Mouse (Mus musculus): ENCODE measurements around the gene Tmem160.

Gene Tmem160

DNA sequence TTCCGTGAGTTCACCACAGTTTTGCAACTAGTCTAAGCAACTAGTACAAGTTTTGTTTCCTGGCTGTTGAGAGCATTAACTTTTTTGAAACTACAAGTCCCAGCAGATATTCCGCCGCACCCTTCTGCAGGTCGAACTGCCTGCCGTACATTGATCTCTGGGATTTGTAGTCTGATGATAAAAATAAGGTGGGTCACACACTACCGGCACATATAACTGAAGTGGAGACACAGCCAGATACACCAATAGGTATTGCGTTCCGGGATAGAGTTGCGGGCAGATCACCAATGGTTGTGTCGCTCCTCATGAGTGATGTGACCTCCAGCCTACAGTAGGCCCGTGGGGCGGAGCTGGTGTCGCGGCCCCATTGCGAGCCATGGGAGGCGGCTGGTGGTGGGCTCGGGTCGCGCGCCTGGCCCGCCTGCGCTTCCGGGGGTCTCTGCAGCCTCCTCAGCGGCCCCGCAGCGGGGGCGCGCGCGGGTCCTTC lies at the start of gene Tmem160:
TSS of gene Tmem160 (plus strand) at position 193 of the 487 bp plus-strand sequence.
- DNase-seq (ENCODE audit: low read depth, low spot score), result peak; percentile 95

DNA sequence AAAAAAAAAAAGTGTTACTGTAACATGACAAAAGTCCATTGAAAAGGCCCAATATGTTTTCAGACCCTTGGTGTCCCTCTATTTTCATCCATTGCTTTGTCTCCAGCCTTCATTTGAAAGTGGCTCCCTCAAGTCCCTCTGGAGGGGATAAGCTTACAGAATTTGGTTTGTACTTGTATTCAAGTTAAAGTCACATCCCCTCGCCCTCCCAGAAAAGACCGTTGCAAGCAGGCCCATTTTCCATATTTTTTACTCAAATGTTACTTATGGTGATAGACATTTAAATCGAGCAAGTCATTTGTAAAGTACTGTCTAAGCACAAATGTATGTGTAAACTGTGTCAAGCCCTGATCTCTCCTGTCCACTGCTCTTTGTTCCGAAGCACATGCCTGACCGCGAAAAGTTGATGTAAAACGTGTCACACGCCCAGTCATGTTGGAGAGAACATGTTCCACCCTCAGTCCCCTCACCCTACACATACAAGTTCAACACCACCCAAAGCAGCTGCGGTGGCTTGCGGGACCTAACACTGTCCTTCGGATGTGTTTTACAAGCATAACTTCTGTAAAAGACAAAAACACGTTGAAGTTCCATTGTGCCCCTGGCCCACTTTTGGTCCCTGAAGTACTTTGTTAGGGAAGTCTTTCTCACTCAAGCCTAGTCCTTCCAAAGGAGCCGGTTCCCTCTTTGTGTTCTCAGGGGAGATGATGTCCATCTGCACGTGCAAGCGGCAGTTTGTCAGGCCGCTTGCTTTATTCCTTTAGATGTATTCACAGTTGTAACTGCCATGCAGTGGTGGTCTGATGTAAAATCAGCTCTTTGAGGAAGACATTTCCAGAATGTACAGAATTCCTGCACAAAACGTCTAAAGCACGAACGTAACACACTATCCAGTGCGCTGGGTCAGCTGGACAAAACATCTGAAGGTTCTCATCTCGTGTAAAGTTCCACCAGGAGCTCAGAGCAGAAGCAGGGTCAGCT lies 49.3 kb upstream of the Tmem160 start:
- DNase-seq (ENCODE audit: low read depth, low spot score), result peak; percentile 62

DNA sequence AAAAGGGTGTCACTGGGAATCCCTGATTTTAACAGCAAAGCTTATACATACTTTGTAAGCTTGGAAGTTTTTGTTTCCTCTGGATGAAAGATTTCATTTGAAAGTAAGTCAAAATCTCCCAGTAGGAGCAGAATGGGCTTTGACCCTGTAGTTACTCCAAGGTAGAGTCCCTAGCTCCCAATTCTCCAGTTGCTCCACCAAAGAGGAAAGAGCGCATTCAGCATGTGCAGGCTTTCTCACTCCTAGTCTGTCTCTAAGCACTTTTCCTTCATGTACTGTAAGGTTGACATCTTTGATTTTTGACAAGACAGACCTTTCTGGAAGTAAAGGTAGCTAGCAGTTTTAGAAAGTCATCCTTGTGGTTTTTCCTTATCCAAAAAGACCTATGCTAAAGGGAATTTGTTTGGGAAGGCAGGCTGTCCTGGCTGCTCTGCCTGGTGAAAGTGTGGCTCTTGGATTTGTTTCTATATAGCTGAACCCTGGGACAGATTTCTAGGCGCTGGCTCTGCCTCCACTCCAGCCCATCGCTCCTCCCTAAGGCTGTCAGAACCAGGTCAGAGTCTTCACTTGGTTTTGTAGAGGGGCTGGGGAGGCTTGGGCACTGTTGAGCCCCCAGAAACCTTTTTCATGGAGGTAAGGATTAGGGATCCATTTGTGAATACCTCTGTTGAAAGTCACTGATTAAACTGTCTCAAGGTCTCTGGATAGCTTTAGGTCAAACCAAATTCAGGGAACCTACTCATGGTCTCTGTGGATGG lies 48.1 kb upstream of the Tmem160 start:
- DNase-seq (ENCODE audit: low read depth, low spot score), result no peak

DNA sequence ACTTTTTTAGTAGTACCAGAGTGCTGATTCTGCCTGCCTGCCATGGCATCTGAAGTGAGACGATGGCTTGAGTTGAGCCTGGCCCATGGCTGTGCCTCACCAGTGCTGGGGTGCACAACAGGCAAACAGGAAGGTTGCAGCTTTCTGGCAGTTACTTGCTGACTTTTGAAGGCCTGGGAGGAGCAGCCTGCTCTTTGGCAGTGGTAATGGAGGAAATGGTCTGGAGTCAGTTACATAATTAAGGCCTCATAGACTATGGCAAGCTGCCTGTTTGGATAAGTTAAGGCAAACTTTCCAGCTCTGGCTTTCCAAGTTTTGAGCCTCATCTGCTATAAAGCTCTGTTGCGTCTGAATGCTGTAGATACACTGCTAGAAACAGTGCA lies 47.5 kb upstream of the Tmem160 start:
- no peak for DNase-seq (ENCODE audit: low read depth, low spot score)

DNA sequence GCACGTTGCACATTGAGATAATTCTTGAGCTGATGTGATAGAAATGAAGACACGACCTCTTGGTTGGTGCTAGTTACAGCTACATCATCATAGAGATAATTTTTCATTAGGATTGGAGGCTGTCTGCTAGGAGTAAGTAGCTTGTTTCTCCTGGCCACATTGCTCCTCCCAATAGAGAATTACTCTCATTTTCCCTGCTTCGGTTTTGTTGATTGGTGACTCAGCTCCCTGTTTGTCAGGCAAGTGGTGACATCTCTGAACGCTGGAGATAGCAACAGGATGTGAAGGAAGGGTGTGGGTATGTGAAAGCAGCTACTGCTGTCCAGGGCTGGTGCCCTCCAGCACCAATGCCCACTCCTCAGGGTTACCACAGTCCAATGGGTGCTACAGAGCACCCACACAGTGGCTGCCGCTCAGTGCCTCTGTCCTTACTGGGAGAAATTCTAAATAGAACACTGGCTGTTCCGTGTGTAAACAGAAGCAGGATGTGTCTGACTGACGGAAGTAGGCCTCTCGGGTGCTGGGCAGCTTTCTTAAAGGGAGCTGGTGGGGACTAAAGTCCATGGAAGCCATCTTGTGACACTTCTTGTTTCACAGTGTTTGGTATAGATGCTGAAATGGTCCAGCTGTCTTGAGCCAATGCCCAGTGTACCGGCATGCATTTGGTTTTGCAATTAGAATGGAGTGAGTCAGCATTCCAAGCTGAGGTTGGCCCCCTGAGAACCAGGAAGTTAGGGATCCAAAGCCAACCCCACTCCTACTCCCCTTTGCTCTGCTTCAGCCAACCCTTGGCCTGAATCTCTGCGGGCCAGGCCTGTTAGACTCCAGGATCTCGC lies 46.8 kb upstream of the Tmem160 start:
- DNase-seq (ENCODE audit: low read depth, low spot score), result peak; percentile 84

DNA sequence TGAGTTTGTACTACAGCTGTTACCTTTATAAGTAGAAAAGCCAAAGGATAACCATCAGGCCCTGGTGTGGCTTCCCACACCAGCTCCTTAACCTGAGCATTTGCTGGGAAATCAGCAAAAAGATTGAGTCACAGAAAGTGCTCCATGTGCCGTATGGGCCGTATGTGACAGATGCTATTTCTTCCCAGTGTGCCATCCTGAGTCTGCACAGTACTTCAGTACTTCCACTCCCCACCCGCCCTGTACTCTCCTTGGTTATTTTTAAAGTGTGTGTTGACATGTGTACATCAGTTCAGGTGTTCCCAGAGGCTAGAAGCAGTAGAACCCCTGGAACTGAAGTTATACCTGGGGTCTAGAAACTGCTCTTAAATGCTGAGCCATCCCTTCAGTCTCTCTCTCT lies 45.6 kb upstream of the Tmem160 start:
- no peak for DNase-seq (ENCODE audit: low read depth, low spot score)

DNA sequence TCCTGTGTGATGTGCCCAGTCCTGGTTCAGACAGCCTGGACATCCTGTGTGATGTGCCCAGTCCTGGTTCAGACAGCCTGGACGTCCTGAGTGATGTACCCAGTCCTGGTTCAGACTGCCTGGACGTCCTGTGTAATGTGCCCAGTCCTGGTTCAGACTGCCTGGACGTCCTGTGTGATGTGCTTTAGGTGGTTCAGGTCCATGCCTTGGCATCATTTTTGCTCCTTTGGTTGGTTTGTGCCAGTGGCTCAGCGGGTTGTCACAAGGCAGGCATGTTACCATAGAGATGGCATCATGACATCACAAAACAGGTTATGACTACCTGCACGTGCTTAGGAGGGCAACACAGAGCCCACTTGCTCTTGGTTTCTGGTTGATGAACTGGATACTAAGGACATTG lies 41.5 kb upstream of the Tmem160 start:
- DNase-seq (ENCODE audit: low read depth, low spot score), result no peak

DNA sequence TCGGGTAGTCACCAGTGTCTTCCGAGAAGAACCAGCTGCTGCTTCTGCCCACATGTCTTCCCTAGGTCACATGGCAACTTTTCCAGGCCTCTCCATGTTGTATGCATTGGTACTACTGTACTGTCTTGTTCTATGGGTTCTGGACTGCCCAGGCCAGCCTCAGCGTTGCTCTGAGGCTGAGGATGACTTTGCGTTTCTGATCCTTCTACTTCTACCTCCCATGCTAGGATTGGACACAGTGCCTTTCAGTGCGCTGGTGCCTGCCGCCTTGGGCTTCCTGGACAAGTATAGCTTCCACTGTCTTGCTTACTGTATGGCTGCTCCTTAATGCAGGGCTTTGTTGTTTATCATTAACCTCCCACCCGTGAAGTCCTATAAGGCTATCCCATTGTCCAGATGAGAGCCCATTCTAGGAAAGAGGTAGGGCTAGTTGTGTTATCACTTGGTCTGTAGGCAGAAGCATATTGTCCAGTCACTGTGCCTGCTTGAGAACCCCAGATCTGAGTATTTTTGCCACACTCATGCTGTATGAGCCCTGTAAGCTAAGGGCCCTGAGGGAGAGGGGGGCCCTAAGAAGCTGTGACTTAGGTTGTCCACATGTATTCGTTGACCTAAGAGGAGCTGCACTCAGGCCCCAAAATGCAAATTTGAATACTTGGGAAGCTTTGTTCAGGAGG lies 40.2 kb upstream of the Tmem160 start:
- DNase-seq (ENCODE audit: low read depth, low spot score), result no peak

DNA sequence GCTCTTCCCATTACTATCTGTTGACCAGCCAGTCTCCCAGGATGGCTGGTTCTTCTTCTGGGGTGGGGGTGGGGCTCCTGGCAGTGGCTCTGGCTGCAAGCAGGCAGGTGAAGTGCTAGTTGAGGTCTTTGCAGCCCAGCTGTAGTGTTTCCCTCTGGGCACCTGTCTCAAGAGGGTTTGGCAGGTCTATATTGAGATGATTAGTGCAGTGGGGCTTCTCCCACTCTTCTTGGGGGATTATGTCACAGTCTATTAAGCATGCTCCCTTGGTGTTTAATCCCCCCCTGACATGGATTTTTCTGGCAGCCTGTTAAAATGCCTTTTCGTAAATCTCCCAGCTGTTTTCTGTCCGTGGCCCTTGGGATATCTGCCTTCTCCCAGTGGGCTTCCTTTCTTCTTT lies 39.6 kb upstream of the Tmem160 start:
- DNase-seq (ENCODE audit: low read depth, low spot score), result no peak

DNA sequence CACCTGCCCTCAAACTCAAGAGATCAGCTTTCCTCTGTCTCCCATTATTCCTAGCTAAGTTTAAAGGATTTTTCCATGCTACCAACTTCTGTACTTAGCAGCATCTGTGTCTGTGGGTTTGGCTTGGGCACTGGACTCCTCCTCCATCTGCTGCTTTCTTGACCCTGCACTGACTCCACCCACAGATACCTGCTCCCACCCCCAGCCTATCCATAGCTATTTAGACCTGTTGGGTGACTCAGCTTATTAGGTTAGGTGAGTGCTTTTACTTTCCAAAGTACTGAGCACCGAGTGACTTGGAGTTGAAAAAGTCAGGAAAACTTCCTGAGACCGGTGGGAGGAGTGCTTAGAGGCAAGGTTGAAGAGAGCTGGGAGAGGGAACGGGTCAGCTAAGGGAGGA lies 37.2 kb upstream of the Tmem160 start:
- DNase-seq (ENCODE audit: low read depth, low spot score), result no peak

DNA sequence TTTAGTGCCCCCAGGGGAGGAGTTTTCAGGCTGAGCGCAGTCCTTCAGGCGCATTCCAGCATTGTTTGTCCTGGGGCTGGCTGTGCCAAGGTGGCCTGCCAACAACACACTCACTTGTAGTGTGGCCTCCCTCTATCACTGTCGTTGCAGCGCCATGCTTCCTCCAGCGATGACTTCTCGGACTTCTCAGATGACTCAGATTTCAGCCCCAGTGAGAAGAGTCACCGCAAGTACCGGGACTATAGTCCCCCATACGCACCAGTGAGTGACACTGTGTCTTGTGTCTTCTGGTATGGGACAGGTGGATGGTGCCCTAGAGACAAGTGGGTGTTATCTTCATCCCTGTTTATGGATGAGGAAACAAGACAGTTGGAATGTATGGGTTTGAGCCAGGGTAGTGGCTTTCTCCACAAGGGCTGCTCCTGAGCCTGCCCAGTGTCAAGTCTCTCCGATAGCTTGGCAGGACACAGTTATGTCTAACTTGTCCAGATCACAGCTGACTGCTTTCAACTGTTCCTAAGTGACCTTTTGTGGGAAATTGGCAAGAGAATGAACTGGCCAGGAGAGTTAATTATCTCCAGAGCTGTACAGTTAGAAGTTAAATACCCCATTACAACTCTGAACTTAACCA lies 35.3 kb upstream of the Tmem160 start:
- DNase-seq (ENCODE audit: low read depth, low spot score), result no peak

DNA sequence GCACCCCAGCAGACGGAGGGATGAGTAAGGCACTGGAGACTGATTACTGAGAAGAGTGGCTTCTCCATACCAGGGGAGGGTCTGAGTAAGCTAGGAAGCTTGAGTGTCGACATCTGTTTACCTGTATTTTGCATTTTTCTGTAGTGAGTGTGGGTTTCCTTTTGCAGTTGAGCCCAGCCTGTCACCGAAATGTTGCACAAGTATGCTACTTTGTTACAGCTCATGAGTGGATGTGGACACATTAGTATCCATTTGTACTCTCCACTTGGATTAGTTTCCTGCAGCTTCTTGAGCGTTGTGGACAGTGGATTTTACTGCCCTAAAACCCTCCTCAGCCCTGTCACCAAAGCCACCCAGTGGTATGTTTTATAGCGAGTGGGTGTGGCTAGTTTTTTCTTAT lies 33.9 kb upstream of the Tmem160 start:
- DNase-seq (ENCODE audit: low read depth, low spot score), result no peak

DNA sequence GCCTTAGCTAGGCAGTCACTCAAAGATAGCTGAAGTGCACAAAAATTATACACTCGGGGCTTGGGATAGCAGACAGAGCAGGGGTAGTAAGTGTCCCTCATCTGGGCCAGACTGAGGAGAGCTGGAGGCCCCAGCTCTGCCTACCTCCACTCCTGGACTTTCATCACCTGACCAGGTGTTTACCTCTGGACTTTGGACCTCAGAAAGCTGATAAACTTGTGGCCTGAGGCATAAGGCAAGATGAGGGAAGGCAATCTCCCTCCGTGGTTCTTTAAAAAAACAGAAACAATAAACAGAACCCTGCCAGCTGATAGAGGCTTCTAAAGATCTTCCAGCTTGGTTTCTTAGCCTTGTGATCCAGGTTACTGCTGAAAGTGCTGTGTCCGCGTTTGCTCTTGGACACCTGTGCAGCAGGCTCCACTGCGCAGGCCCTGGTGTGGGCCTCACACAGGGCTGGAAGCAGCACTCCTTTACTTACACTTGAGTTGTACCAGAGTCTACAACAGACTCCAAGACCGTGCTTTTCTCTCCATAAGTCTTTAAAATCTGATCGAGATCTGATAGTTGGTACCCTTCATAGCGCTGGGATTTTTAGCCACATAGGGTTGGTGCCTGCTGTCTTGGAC lies 32.0 kb upstream of the Tmem160 start:
- no peak for DNase-seq (ENCODE audit: low read depth, low spot score)

DNA sequence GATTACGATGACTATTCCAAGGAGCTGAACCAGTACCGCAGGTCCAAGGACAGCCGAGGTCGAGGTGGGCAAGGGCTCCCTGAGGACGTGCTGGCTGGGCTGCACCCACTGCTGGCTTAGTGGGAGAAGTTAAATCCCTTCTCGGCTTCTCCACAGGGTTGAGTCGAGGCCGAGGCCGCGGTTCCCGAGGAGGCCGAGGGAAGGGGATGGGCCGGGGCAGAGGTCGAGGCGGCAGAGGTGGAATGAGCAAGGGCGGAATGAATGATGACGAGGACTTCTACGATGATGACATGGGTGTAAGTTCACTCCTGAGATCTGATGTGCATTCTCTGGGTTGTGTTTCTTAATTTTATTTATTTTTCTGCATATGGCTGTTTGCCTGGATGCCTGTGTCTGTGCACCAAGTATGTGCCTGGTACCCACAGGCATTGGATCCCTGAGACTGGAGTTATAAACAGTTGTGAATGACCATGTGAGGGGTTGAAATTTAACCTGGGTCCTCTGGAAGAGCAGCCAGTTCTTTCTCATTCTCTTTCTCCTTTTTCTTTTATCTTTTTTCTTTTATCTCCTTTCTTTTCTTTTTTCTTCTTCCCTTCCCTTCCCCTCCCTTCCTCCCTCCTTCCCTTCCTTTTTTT lies 30.2 kb upstream of the Tmem160 start:
- DNase-seq (ENCODE audit: low read depth, low spot score), result no peak

DNA sequence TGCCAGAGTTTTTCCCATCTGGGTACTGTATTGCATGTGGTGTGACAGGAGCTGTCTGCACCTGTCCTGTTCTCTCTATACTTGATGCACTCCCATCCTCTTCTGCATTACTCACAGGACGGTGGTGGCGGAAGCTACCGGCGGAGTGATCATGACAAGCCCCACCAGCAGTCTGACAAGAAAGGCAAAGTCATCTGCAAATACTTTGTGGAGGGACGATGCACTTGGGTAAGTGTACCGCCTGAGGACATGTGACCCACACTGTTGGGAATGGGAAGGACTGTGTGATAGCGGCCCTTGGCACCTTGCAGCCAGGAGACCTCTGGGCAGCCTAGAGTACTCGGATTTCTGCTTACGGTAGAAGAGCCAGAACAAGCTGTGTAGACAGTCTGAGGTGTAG lies 28.8 kb upstream of the Tmem160 start:
- no peak for DNase-seq (ENCODE audit: low read depth, low spot score)

DNA sequence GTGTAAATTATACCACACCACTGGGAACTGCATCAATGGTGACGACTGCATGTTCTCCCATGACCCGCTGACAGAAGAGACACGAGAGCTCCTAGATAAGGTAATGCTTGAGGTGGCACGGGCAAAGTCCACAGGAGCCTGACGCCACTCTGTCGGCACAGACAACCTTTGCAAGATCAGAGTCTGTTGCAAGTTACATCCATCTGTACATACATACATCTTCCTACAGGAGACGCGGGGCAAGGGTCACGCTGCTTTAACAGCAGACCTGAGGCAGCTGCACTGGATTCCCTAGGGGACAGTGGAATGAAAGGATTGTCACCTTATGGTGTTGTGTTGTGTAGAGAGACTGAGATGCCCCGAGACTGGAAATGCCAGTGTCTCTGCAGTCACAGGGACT lies 26.9 kb upstream of the Tmem160 start:
- DNase-seq (ENCODE audit: low read depth, low spot score), result no peak

DNA sequence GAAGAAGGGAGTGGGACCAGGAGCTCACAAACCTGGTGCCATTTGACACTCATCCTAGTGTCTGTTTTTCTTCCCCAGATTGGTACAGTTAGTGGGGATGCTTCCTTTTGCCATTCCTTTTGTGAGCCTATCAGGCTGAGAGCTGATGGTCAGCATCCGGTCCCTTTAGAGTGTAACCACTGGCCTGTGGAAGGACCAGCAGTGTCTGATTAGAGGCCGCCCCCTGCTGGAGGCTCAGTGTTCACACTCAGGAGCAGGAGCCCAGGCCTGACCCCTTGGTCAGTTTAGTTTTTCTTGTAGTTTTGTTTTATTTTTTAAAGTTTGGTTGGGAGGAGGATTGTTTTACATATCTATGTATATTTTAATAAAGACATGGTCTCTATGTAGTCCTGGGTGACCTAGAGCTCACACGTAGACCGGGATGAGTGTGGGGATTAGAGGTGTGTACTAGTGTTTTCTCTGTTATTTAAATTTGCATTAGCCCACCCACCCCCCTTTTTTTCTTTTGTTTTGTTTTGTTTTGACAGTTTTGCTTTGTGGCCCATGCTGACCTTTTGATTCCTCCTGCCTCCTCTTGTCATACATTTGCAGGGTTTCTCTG lies 26.4 kb upstream of the Tmem160 start:
- DNase-seq (ENCODE audit: low read depth, low spot score), result peak; percentile 57

DNA sequence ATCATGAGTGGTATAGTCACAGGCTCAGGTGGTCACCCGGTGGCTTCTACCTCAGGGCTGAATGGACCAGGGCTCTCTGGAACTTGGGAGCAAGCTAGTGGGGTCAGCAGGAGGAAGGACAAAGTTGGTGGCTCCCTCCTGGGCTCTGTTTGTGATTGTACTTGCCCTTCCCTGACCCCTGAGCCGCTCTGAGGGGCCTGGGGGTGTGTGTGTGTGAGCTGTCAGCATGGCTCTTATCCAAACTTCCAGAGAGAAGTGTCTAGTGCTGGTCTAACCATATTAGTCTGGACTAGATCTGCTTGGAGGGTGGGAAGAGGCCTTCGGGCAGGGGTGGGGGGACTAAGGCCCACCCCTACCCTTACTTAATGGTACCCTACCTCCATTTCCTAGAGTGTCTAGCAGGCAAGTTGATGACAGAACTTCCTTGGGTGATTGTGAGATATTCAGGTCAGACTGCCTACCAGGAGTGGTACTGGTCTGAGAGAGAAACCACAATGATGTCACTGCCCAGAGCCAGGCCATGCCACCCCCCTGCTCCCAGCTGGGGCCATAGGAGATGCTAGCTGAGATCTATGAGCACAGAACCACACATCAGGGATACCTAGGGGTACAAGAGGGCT lies 19.1 kb upstream of the Tmem160 start:
- DNase-seq (ENCODE audit: low read depth, low spot score), result no peak

DNA sequence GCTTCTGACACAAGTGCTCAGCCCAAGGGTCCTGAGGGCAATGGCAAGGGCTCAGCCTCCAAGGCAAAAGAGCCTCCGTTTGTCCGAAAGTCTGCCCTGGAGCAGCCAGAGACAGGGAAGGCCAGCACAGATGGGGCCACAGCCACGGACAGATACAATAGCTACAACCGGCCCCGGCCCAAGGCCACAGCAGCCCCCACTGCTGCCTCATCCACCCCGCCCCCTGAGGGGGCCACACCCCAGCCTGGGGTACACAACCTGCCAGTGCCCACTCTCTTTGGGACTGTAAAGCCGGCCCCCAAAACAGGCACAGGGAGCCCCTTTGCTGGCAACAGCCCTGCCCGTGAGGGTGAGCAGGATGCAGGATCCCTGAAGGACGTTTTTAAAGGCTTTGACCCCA lies 17.5 kb upstream of the Tmem160 start:
- DNase-seq (ENCODE audit: low read depth, low spot score), result no peak

Measured in CD4-positive helper T cell, adult 2 months (primary cell).